15 mouse cellular contexts compared by ENCODE assay signal in genomic region chr6:103706366-103706765, GRCm38 (mm10).
"Had no signal": no experiment of that assay in that cellular context is flagged by ENCODE, and none has a peak within 500 bp of the region (broad histone marks: within the 10 kb centered on the region; RNA-seq: fewer than 3 reads in every experiment).

No protein-coding gene starts in this region.

- H3K36me3 ChIP-seq: stomach, embryonic 15.5 days had no signal

- H3K9ac ChIP-seq: neural tube, embryonic 15.5 days; stomach, embryonic 15.5 days had no signal

- H3K27me3 ChIP-seq: neural tube, embryonic 15.5 days; stomach, embryonic 15.5 days had no signal

- DNase-seq: retina, postnatal 1 day; right cerebral cortex, adult 18-20 months; right cerebral cortex, postnatal 14 days; right cerebral cortex, postnatal 25 days; right cerebral cortex, postnatal 4 days; spleen, adult 18-20 months; thymus, adult 18-20 months; thymus, adult 2 months; thymus, postnatal 14 days; thymus, postnatal 25 days; thymus, postnatal 36 days; thymus, postnatal 4 days had no signal

- H3K4me3 ChIP-seq: neural tube, embryonic 15.5 days; stomach, embryonic 15.5 days had no signal

- H3K9me3 ChIP-seq: neural tube, embryonic 15.5 days; stomach, embryonic 15.5 days had no signal

- H3K27ac ChIP-seq: neural tube, embryonic 15.5 days; stomach, embryonic 15.5 days; stomach, postnatal 0 days had no signal

- H3K4me1 ChIP-seq: neural tube, embryonic 15.5 days; stomach, embryonic 15.5 days had no signal

- H3K4me2 ChIP-seq: neural tube, embryonic 15.5 days; stomach, embryonic 15.5 days had no signal
